ENCODE assay signal across 25 mouse cellular contexts in the genomic region with DNA sequence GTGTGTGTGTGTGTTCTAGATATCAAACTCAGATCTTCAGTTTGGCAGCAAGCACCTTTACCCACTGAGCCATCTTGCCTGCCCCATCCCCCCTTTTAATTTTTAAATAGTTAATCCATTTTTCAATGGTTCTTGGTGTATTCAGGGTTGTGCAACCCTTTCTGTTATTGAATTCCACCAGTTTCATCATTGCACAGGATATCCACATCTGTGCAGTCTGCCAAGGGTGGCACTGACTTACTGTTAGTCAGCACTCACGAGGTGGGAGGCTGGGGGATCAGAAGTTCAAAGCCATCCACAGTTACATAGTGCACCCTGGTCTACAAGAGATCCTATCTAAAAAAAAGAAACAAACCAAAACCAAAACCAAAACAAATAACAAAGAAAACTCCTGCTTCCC. TPM values are rescaled to one million over a fixed set of nuclear protein-coding genes. Genes with fewer than 3 reads are reported as not detected.
"Had no signal": no experiment of that assay in that cellular context is flagged by ENCODE, and none has a peak within 500 bp of the region (broad histone marks: within the 10 kb centered on the region; RNA-seq: fewer than 3 reads in every experiment).

No protein-coding gene starts in this region.

- H3K4me1 ChIP-seq: limb, embryonic 10.5 days; limb, embryonic 13.5 days; liver, embryonic 15.5 days; midbrain, embryonic 10.5 days; neural tube, embryonic 12.5 days; neural tube, embryonic 15.5 days had no signal

- H3K9me3 ChIP-seq: limb, embryonic 10.5 days; limb, embryonic 13.5 days; liver, embryonic 15.5 days; midbrain, embryonic 10.5 days; neural tube, embryonic 12.5 days; neural tube, embryonic 15.5 days had no signal

- H3K4me2 ChIP-seq: limb, embryonic 13.5 days; liver, embryonic 11.5 days; liver, embryonic 15.5 days; neural tube, embryonic 12.5 days; neural tube, embryonic 15.5 days had no signal

- H3K27ac ChIP-seq: kidney, postnatal 0 days; layer of hippocampus, adult 2 months; limb, embryonic 10.5 days; limb, embryonic 13.5 days; liver, embryonic 15.5 days; midbrain, embryonic 10.5 days; neural tube, embryonic 12.5 days; neural tube, embryonic 15.5 days; stomach, postnatal 0 days had no signal

- H3K9ac ChIP-seq: limb, embryonic 13.5 days; liver, embryonic 15.5 days; neural tube, embryonic 12.5 days; neural tube, embryonic 15.5 days had no signal

- H3K36me3 ChIP-seq: limb, embryonic 10.5 days; limb, embryonic 13.5 days; liver, embryonic 15.5 days; midbrain, embryonic 10.5 days; neural tube, embryonic 12.5 days; neural tube, embryonic 15.5 days had no signal

- DNase-seq: kidney, adult 2 months; kidney, postnatal 25 days; layer of hippocampus, adult 9-11 months; lung, adult 2 months; lung, postnatal 14 days; lung, postnatal 4 days; midbrain, embryonic 14.5 days; right cerebral cortex, adult 18-20 months; right cerebral cortex, postnatal 14 days; right cerebral cortex, postnatal 4 days; thymus, adult 2 months; thymus, postnatal 14 days; thymus, postnatal 4 days had no signal

- ATAC-seq: intestine, postnatal 0 days had no signal

- H3K4me3 ChIP-seq: layer of hippocampus, adult 2 months; limb, embryonic 10.5 days; limb, embryonic 13.5 days; liver, embryonic 15.5 days; midbrain, embryonic 10.5 days; neural tube, embryonic 12.5 days; neural tube, embryonic 15.5 days had no signal

RNA-seq across cellular contexts. Expression of a gene that starts 22.9 kb away (rescaled TPM):
- total RNA-seq: megakaryocyte, adult 5-6 weeks had no signal
